Mouse (Mus musculus): ENCODE data around the gene Zfp511.

Gene Zfp511

GRCm38 (mm10) chr7:140036281-140037170 is at the start of gene Zfp511, which contains the start of gene Tubgcp2:
TSS of gene Zfp511 (plus strand) at chr7:140036391.
TSS of gene Tubgcp2 (minus strand) at chr7:140036669.
- in situ Hi-C loops (cut with MboI, MseI), result no loop called here

- in situ Hi-C loops (cut with MboI, MseI), result no loop called here
These were observed 47.9 kb upstream of the Zfp511 start for GRCm38 (mm10) chr7:139988272-139988671.

- in situ Hi-C loops (cut with MboI, MseI), result loop anchor here (10.0 kb wide), 1 partner anchor 306 kb away; the partner anchor contains the start of gene Cfap46
These were observed 45.3 kb upstream of the Zfp511 start for GRCm38 (mm10) chr7:139990864-139991394.

- in situ Hi-C loops (cut with MboI, MseI), result loop anchor here (10.0 kb wide), 1 partner anchor 308 kb away; the partner anchor contains the start of gene Cfap46
These were observed 43.8 kb upstream of the Zfp511 start, which contains the start of gene Adam8 for GRCm38 (mm10) chr7:139992406-139992805. TSS of gene Adam8 (minus strand) at chr7:139992562.

- in situ Hi-C loops (cut with MboI, MseI), result loop anchor here (10.0 kb wide), 1 partner anchor 309 kb away; the partner anchor contains the start of gene Cfap46
These were observed 42.7 kb upstream of the Zfp511 start for GRCm38 (mm10) chr7:139993532-139993931.

- in situ Hi-C loops (cut with MboI, MseI), result loop anchor here (10.0 kb wide), 1 partner anchor 309 kb away; the partner anchor contains the start of gene Cfap46
These were observed 42.0 kb upstream of the Zfp511 start for GRCm38 (mm10) chr7:139994202-139994601.

GRCm38 (mm10) chr7:139994676-139995075 is 41.5 kb upstream of the Zfp511 start:
- in situ Hi-C loops (cut with MboI, MseI), result loop anchor here (10.0 kb wide), 1 partner anchor 310 kb away; the partner anchor contains the start of gene Cfap46

GRCm38 (mm10) chr7:139998691-139999350 is 37.4 kb upstream of the Zfp511 start:
- in situ Hi-C loops (cut with MboI, MseI), result loop anchor here (10.0 kb wide), 1 partner anchor 314 kb away; the partner anchor contains the start of gene Cfap46

GRCm38 (mm10) chr7:140001086-140001740 is 35.0 kb upstream of the Zfp511 start:
- in situ Hi-C loops (cut with MboI, MseI), result no loop called here

GRCm38 (mm10) chr7:140004666-140005065 is 31.5 kb upstream of the Zfp511 start:
- in situ Hi-C loops (cut with MboI, MseI), result no loop called here

GRCm38 (mm10) chr7:140006861-140007611 is 29.2 kb upstream of the Zfp511 start:
- in situ Hi-C loops (cut with MboI, MseI), result no loop called here

GRCm38 (mm10) chr7:140007781-140008180 is 28.4 kb upstream of the Zfp511 start:
- in situ Hi-C loops (cut with MboI, MseI), result no loop called here

- in situ Hi-C loops (cut with MboI, MseI), result no loop called here
These were observed 24.9 kb upstream of the Zfp511 start for GRCm38 (mm10) chr7:140011336-140011735.

GRCm38 (mm10) chr7:140031771-140032170 is 4.4 kb upstream of the Zfp511 start:
- in situ Hi-C loops (cut with MboI, MseI), result no loop called here

GRCm38 (mm10) chr7:140032366-140032765 is 3.8 kb upstream of the Zfp511 start:
- in situ Hi-C loops (cut with MboI, MseI), result no loop called here

- in situ Hi-C loops (cut with MboI, MseI), result no loop called here
These were observed 2.8 kb upstream of the Zfp511 start for GRCm38 (mm10) chr7:140033386-140033785.

- in situ Hi-C loops (cut with MboI, MseI), result no loop called here
These were observed 735 bp upstream of the Zfp511 start for GRCm38 (mm10) chr7:140035456-140035855.

GRCm38 (mm10) chr7:140037171-140037555 is 972 bp downstream of the Zfp511 start:
- in situ Hi-C loops (cut with MboI, MseI), result no loop called here

- in situ Hi-C loops (cut with MboI, MseI), result no loop called here
These were observed 6.5 kb downstream of the Zfp511 start for GRCm38 (mm10) chr7:140042728-140043127.

GRCm38 (mm10) chr7:140045546-140045945 is 9.4 kb downstream of the Zfp511 start:
- in situ Hi-C loops (cut with MboI, MseI), result no loop called here
